Mouse (Mus musculus): ENCODE data around the gene Qsox1.

DNA sequence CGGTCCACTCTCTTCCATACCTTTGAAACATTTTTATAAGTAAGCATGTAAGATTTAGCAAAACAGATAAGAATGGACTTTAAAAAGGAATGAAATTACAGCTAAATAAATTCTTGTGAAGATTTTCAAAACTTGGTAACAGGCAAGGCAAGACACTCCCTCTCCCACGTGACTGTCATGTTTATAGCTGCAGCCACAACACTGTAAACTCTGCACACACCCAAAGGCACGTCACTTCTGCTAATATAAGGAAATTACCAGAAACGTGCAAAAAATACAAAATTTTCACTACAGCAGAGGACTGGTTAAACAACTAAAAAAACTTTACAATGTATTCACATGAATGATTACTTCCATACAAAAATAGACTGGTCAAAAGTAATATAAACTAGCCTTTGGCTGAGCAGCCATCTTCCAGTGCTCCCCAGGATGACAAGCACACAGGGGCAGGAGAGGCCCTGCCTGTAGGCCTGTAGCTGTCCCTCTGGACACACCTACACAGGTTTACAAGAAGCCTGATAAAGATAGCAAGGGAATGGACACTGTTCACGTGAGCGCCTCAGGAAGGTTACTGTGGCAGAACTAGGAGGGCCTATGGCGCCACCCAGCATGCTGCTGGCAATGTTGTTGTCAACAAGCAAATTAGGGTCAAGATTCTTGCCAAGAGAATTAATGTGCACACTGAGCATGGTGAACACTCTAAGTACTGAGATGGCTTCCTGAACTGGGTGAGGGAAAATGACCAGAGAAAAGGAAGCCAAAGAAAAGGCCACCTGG, 42.4 kb upstream of the Qsox1 start:
- TF ChIP-seq CTCF (IDR thresholded peaks at IDR 0.05; ENCODE audit: borderline replicate concordance, extremely low read depth, insufficient read depth, insufficient read length), result no peak
- TF ChIP-seq POLR2A (IDR thresholded peaks at IDR 0.05; ENCODE audit: borderline replicate concordance, extremely low read depth, insufficient read depth, insufficient read length, poor library complexity, severe bottlenecking), result no peak

All from brain, embryonic 14.5 days (tissue).